Mouse (Mus musculus) forebrain, embryonic 11.5 days (tissue): ENCODE data around the gene Smad9. TPM values are rescaled to one million over a fixed set of nuclear protein-coding genes. Genes with fewer than 3 reads are reported as not detected.

Experiments used
- polyA plus RNA-seq: library from polyadenylated mRNA; unstranded; fragments of >200 nt; fragmentation: Nextera tagmentation; extraction: Ambion mirVana; gene quantifications from 2 replicates; pipeline ENCODE4 v1.2.1, GENCODE M21; 2014

The Smad9 gene
- polyA plus RNA-seq, 1 experiment from 2014 or later: 0.32 TPM

Other genes with a start within 250 kb of the Smad9 start
- 123 and 129 TPM in 2 replicates for gene Supt20, start 62.8 kb upstream of the Smad9 start, polyA plus RNA-seq
- gene Gm21958, start 41.2 kb upstream of the Smad9 start, polyA plus RNA-seq: 1.0 and 1.8 TPM in 2 replicates
- 166 and 176 TPM in 2 replicates for gene Exosc8, start 20.2 kb upstream of the Smad9 start, polyA plus RNA-seq
- 37.7 and 39.4 TPM in 2 replicates for gene Alg5, start 20.0 kb upstream of the Smad9 start, polyA plus RNA-seq
- 57.6 and 65.6 TPM in 2 replicates for gene Rfxap, start 52.2 kb downstream of the Smad9 start, polyA plus RNA-seq
- 0.64 and 0.73 TPM in 2 replicates for gene Sertm1, start 160.3 kb downstream of the Smad9 start, polyA plus RNA-seq